Mouse (Mus musculus): ENCODE results near the gene Dnajb8. TPM values are rescaled to one million over a fixed set of nuclear protein-coding genes. Genes with fewer than 3 reads are reported as not detected.

Gene Dnajb8
- total RNA-seq, 2 experiments from 2014 or later: not detected

- intact Hi-C loops (cut with DNase I): no loop called here
- DNase-seq (ENCODE audit: low spot score in 2 of 2): no peak
Observed at GRCm38 (mm10) chr6:88216199-88216598, 5.9 kb upstream of the Dnajb8 start.

- intact Hi-C loops (cut with DNase I): no loop called here
- DNase-seq (ENCODE audit: low spot score in 2 of 2): no peak
Observed at GRCm38 (mm10) chr6:88219094-88219493, 3.0 kb upstream of the Dnajb8 start.

- intact Hi-C loops (cut with DNase I): no loop called here
- DNase-seq (ENCODE audit: low spot score in 2 of 2): no peak
Observed at GRCm38 (mm10) chr6:88226570-88226994, 4.5 kb downstream of the Dnajb8 start.

- DNase-seq (ENCODE audit: low spot score in 2 of 2): no peak
- intact Hi-C loops (cut with DNase I): no loop called here
Observed at GRCm38 (mm10) chr6:88227537-88227936, 5.5 kb downstream of the Dnajb8 start.

- intact Hi-C loops (cut with DNase I): no loop called here
Observed at GRCm38 (mm10) chr6:88229221-88229620, 7.2 kb downstream of the Dnajb8 start.

GRCm38 (mm10) chr6:88231821-88232220, 9.8 kb downstream of the Dnajb8 start:
- no peak for DNase-seq (ENCODE audit: low spot score in 2 of 2)
- intact Hi-C loops (cut with DNase I): no loop called here

More at GRCm38 (mm10) chr6:88229221-88229620, 7.2 kb downstream of the Dnajb8 start:
- DNase-seq (ENCODE audit: low spot score in 2 of 2): no peak

GRCm38 (mm10) chr6:88232221-88232620, 10.2 kb downstream of the Dnajb8 start:
- intact Hi-C loops (cut with DNase I): no loop called here

GRCm38 (mm10) chr6:88233996-88234395, 11.9 kb downstream of the Dnajb8 start:
- intact Hi-C loops (cut with DNase I): no loop called here
- no peak for DNase-seq (ENCODE audit: low spot score in 2 of 2)

More at GRCm38 (mm10) chr6:88232221-88232620, 10.2 kb downstream of the Dnajb8 start:
- DNase-seq (ENCODE audit: low spot score in 2 of 2): no peak

- no peak for DNase-seq (ENCODE audit: low spot score in 2 of 2)
- intact Hi-C loops (cut with DNase I): no loop called here
Observed at GRCm38 (mm10) chr6:88235461-88235860, 13.4 kb downstream of the Dnajb8 start.

GRCm38 (mm10) chr6:88235983-88236382, 13.9 kb downstream of the Dnajb8 start:
- intact Hi-C loops (cut with DNase I): no loop called here

GRCm38 (mm10) chr6:88236513-88236912, 14.4 kb downstream of the Dnajb8 start:
- intact Hi-C loops (cut with DNase I): no loop called here
- DNase-seq (ENCODE audit: low spot score in 2 of 2): no peak

More at GRCm38 (mm10) chr6:88235983-88236382, 13.9 kb downstream of the Dnajb8 start:
- DNase-seq (ENCODE audit: low spot score in 2 of 2): no peak

GRCm38 (mm10) chr6:88242604-88243003, 20.5 kb downstream of the Dnajb8 start:
- intact Hi-C loops (cut with DNase I): no loop called here
- peak in 1 of 2 experiments; percentile 10 for DNase-seq (ENCODE audit: low spot score in 2 of 2)

GRCm38 (mm10) chr6:88249231-88249630, 27.2 kb downstream of the Dnajb8 start:
- no peak for DNase-seq (ENCODE audit: low spot score in 2 of 2)
- intact Hi-C loops (cut with DNase I): no loop called here

GRCm38 (mm10) chr6:88251396-88251795, 29.3 kb downstream of the Dnajb8 start:
- DNase-seq (ENCODE audit: low spot score in 2 of 2): no peak
- intact Hi-C loops (cut with DNase I): no loop called here

GRCm38 (mm10) chr6:88251798-88252478, 29.9 kb downstream of the Dnajb8 start:
- DNase-seq (ENCODE audit: low spot score in 2 of 2): no peak
- intact Hi-C loops (cut with DNase I): no loop called here

GRCm38 (mm10) chr6:88254082-88254481, 32.0 kb downstream of the Dnajb8 start:
- intact Hi-C loops (cut with DNase I): no loop called here
- no peak for DNase-seq (ENCODE audit: low spot score in 2 of 2)

- intact Hi-C loops (cut with DNase I): no loop called here
- no peak for DNase-seq (ENCODE audit: low spot score in 2 of 2)
Observed at GRCm38 (mm10) chr6:88255435-88255834, 33.4 kb downstream of the Dnajb8 start.

GRCm38 (mm10) chr6:88259621-88260020, 37.6 kb downstream of the Dnajb8 start:
- no peak for DNase-seq (ENCODE audit: low spot score in 2 of 2)
- intact Hi-C loops (cut with DNase I): no loop called here

- intact Hi-C loops (cut with DNase I): no loop called here
- no peak for DNase-seq (ENCODE audit: low spot score in 2 of 2)
Observed at GRCm38 (mm10) chr6:88260645-88261044, 38.6 kb downstream of the Dnajb8 start.

GRCm38 (mm10) chr6:88262160-88262559, 40.1 kb downstream of the Dnajb8 start:
- intact Hi-C loops (cut with DNase I): no loop called here
- no peak for DNase-seq (ENCODE audit: low spot score in 2 of 2)

GRCm38 (mm10) chr6:88265355-88265754, 43.3 kb downstream of the Dnajb8 start:
- intact Hi-C loops (cut with DNase I): no loop called here
- no peak for DNase-seq (ENCODE audit: low spot score in 2 of 2)

- intact Hi-C loops (cut with DNase I): no loop called here
- no peak for DNase-seq (ENCODE audit: low spot score in 2 of 2)
Observed at GRCm38 (mm10) chr6:88266055-88266454, 44.0 kb downstream of the Dnajb8 start.

Data from left cerebral cortex, postnatal 36 days (tissue).